Mouse (Mus musculus) heart, embryonic 14.5 days (tissue): ENCODE measurements at regions not wholly inside any gene's neighbourhood (a gene's known extent, or its start where the extent isn't known, plus 50 kb on each side); places are given as distances from the start of the nearest gene placed in this dataset.

ENCODE experiments used
- ATAC-seq: fragments of 200-750 bp; cut with Nextera tagmentation; 2 replicates; pipeline ENCODE4 v1.8.0; 2017; ENCODE audit warnings: low read depth, moderate TSS enrichment; ENCODE audit not compliant: insufficient number of reproducible peaks, insufficient read depth, low FRiP score
- H3K27ac ChIP-seq, 2 experiments: fragments of 200-500 bp in 1 of 2; fragments of 300-500 bp in 1 of 2; sonication (generic) in 1 of 2; replicated peaks in 1 of 2; 2 replicates each; pipeline ENCODE4 v1.5.1; 2012 to 2014; ENCODE audit warnings: low read depth in 2 of 2, low read length in 2 of 2, control low read depth in 1 of 2, mild to moderate bottlenecking in 1 of 2, mixed read lengths in 1 of 2; ENCODE audit not compliant: control insufficient read depth in 1 of 2, insufficient read depth in 1 of 2
- H3K27me3 ChIP-seq: fragments of 300-500 bp; sonication (generic); 2 replicates; pipeline ENCODE4 v1.6.1; 2014; ENCODE audit warnings: mild to moderate bottlenecking, low read length, control low read depth; ENCODE audit not compliant: control insufficient read depth, insufficient read depth
- H3K36me3 ChIP-seq: fragments of 300-500 bp; sonication (generic); 2 replicates; pipeline ENCODE4 v1.6.1; 2014; ENCODE audit warnings: mild to moderate bottlenecking, control low read depth, low read length, mixed read lengths; ENCODE audit not compliant: control insufficient read depth, insufficient read depth
- H3K4me1 ChIP-seq, 2 experiments: fragments of 200-500 bp in 1 of 2; fragments of 300-500 bp in 1 of 2; sonication (generic) in 1 of 2; 2 replicates each; pipeline ENCODE4 v1.6.1; 2012 to 2014; ENCODE audit warnings: low read length in 2 of 2, control low read depth in 1 of 2, mixed read lengths in 1 of 2; ENCODE audit not compliant: control insufficient read depth in 2 of 2, insufficient read depth in 2 of 2
- H3K4me2 ChIP-seq: fragments of 300-500 bp; sonication (generic); 2 replicates; pipeline ENCODE4 v1.6.1; 2014; ENCODE audit warnings: mild to moderate bottlenecking, low read length
- H3K4me3 ChIP-seq, 2 experiments: fragments of 200-500 bp in 1 of 2; fragments of 300-500 bp in 1 of 2; sonication (generic) in 1 of 2; 2 replicates each; pipeline ENCODE4 v1.5.1; 2012 to 2014; ENCODE audit warnings: low read length in 2 of 2, mild to moderate bottlenecking in 2 of 2, control low read depth in 1 of 2, low read depth in 1 of 2, moderate library complexity in 1 of 2; ENCODE audit not compliant: control insufficient read depth in 1 of 2, insufficient read depth in 1 of 2
- H3K9ac ChIP-seq: fragments of 300-500 bp; sonication (generic); 2 replicates; pipeline ENCODE4 v1.6.1; 2014; ENCODE audit warnings: mild to moderate bottlenecking, low read length
- H3K9me3 ChIP-seq: fragments of 300-500 bp; sonication (generic); 2 replicates; pipeline ENCODE4 v1.6.1; 2016; ENCODE audit warnings: low read length, control low read depth; ENCODE audit not compliant: control insufficient read depth
- WGBS: fragments of 180-500 bp; shearing (Covaris S2); extraction: QIAGEN DNeasy Blood & Tissue Kit; methylation state at CpG from one replicate; pipeline ENCODE4 v1.1.7; 2014; 5-methylcytosine and 5-hydroxymethylcytosine counted together

DNA sequence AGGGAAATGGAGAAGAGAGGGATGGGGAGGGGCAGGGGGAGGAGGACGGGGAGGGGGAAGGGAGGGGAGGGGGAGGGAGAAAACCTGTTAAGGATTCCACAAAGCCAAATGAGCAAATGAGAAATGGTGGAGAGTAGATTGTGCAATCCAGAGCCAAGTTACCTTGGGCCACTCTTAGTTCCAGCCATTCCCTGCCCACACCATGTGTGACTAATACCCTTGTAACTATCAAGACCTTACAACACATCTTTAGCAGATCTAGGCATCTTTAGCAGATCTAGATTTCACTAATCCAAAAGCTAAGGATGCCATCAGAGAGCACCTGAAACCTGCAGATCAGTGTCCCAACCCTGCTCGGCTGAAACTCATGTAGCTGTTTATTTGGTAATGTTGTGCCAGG lies 186.7 kb downstream of the Diras2 start:
- Histone ChIP-seq H3K9me3 (no peaks in the 10 kb centered on the region), H3K4me3 (no peak overlapping the region), H3K27me3 (no peaks in the 10 kb centered on the region), H3K36me3 (no peaks in the 10 kb centered on the region), H3K4me2 (no peak overlapping the region), H3K4me1 (peaks cover 0 to 2% of the 10 kb centered on the region in 2 experiments; a peak in 1 of 4 replicates), H3K27ac (no peak overlapping the region), H3K9ac (no peak overlapping the region)
- WGBS: 79% methylated on average over 2 of the region's 2 CpGs
- no peak for ATAC-seq

- Histone ChIP-seq H3K36me3 (no peaks in the 10 kb centered on the region), H3K27ac (no peak overlapping the region), H3K27me3 (no peaks in the 10 kb centered on the region), H3K4me3 (no peak overlapping the region), H3K9ac (no peak overlapping the region), H3K9me3 (no peaks in the 10 kb centered on the region), H3K4me1 (peaks cover 0 to 2% of the 10 kb centered on the region in 2 experiments; a peak in 1 of 4 replicates), H3K4me2 (no peak overlapping the region)
- 82% methylated on average over 3 of the region's 3 CpGs for WGBS
- ATAC-seq: no peak
These were observed 186.2 kb downstream of the Diras2 start for GRCm38 (mm10) chr13:52344853-52345252.

DNA sequence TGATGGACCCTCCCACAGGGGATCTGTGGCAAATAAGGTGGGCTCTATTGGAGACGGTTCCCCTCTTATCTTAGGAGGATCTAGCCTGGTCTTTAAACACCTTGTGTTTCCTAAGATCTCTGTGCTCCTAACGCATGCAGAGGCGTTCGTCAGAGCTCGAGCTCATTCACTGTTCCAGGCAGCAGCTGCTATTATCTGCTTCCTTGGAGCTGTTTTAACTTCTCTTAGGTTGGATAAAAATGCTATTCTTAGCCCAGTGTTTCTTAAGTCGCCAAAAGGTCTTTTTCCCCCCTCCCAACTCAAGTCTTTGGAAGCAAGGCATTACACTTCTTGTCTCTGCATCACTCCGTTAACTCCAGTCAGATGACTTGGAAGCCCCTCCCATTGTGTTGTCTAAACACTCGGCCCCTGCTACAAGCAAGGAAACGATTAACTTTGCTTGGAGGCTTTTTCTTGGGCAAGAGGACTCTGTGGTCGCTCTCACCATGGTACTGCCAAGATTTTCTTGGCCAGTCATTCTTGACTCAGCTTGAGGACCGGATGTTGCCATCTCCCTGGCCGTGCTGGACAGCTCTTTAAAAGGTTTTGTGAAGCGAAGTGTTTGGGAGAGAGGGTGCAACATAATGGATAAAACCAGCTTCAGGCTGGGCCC lies 185.6 kb downstream of the Diras2 start:
- Histone ChIP-seq H3K9me3 (no peaks in the 10 kb centered on the region), H3K36me3 (no peaks in the 10 kb centered on the region), H3K9ac (no peak overlapping the region), H3K27ac (no peak overlapping the region), H3K4me2 (no peak overlapping the region), H3K4me3 (no peak overlapping the region), H3K4me1 (peaks cover 0 to 2% of the 10 kb centered on the region in 2 experiments; a peak in 1 of 4 replicates), H3K27me3 (no peaks in the 10 kb centered on the region)
- no peak for ATAC-seq
- WGBS: 43% methylated on average over 13 of the region's 13 CpGs

GRCm38 (mm10) chr13:52346027-52346375 lies 185.1 kb downstream of the Diras2 start:
- no peak overlapping the region for H3K4me3 ChIP-seq
- no peaks in the 10 kb centered on the region for H3K27me3 ChIP-seq
- H3K27ac ChIP-seq: no peak overlapping the region
- no peak overlapping the region for H3K4me2 ChIP-seq
- peaks cover 0 to 2% of the 10 kb centered on the region in 2 experiments; a peak in 1 of 4 replicates for H3K4me1 ChIP-seq
- H3K9ac ChIP-seq: no peak overlapping the region
- H3K9me3 ChIP-seq: no peaks in the 10 kb centered on the region
- no peaks in the 10 kb centered on the region for H3K36me3 ChIP-seq
- WGBS: 83% methylated on average over 5 of the region's 5 CpGs
- no peak for ATAC-seq

DNA sequence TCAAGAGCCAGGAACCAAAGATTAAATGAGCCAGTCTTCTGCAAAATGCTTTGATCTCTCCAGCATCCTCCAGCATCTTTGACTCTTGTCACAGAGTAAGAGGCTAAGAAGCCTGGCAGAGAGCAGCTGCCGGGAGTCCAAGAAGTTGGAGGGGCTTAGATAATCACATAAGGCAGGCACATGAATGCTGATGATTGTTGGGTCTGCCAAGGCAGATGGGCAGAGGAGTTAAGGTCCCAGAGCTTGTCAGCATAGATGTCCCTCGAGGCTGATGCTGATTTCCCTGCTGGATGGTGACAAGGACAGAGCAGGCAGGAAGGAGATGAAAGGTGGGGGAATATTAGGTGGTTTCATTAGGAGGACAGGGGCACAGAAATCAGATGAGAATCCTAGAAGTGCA lies 183.4 kb downstream of the Diras2 start:
- H3K4me3 ChIP-seq: no peak overlapping the region
- H3K4me1 ChIP-seq: peaks cover 0 to 2% of the 10 kb centered on the region in 2 experiments; a peak in 1 of 4 replicates
- no peaks in the 10 kb centered on the region for H3K27me3 ChIP-seq
- H3K4me2 ChIP-seq: no peak overlapping the region
- H3K36me3 ChIP-seq: no peaks in the 10 kb centered on the region
- 44% methylated on average over 2 of the region's 2 CpGs for WGBS
- no peak overlapping the region for H3K27ac ChIP-seq
- H3K9me3 ChIP-seq: no peaks in the 10 kb centered on the region
- ATAC-seq: no peak
- H3K9ac ChIP-seq: no peak overlapping the region

DNA sequence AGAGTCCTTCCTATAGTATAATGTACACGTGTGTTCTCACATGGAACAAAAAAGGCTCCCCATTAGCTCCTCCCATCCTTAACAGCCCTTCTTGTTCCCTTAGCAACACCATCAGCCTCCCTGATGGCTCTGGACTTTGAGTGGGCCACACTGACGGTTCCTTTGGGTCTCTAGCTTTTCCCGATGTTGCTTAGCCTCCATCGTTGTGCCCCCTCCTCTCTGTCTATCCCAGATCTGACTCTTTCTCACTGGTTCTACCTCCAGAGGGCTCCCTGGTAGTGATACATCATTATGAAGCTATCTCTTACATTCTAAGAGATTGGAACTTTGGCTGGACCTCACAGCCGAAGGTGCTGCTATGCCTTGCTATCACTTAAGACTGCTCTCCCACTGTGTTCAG lies 181.5 kb downstream of the Diras2 start:
- Histone ChIP-seq H3K4me1 (peaks cover 0 to 2% of the 10 kb centered on the region in 2 experiments; a peak in 1 of 4 replicates), H3K9me3 (no peaks in the 10 kb centered on the region), H3K9ac (no peak overlapping the region), H3K36me3 (no peaks in the 10 kb centered on the region), H3K4me2 (no peak overlapping the region), H3K4me3 (no peak overlapping the region), H3K27me3 (no peaks in the 10 kb centered on the region), H3K27ac (no peak overlapping the region)
- no peak for ATAC-seq
- WGBS: 81% methylated on average over 5 of the region's 5 CpGs

GRCm38 (mm10) chr13:52352576-52352975 lies 178.5 kb downstream of the Diras2 start:
- Histone ChIP-seq H3K4me1 (no peaks in the 10 kb centered on the region), H3K9me3 (no peaks in the 10 kb centered on the region), H3K4me2 (no peak overlapping the region), H3K27ac (no peak overlapping the region), H3K36me3 (no peaks in the 10 kb centered on the region), H3K27me3 (no peaks in the 10 kb centered on the region), H3K9ac (no peak overlapping the region), H3K4me3 (no peak overlapping the region)
- ATAC-seq: no peak
- WGBS: 74% methylated on average over 4 of the region's 4 CpGs

DNA sequence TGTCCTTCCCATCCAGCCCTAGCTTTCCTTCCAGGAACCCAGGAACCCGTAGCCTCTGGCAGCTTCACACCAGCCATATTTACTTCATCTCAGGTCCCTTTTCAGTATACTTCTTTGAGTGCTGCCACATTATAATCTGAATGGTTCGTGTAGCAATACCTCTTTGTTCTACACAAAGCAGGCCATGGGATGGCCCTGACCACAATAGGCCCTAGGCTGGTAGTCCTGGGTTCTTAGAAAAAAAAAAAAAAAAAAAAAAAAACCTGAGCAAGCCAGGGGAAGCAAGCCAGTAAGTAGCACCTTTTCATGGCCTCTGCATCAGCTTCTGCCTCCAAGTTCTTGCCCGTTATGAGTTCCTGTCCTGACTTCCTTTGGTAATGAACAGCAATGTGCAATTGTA lies 177.6 kb downstream of the Diras2 start:
- no peak overlapping the region for H3K27ac ChIP-seq
- no peaks in the 10 kb centered on the region for H3K36me3 ChIP-seq
- 80% methylated on average over 3 of the region's 3 CpGs for WGBS
- ATAC-seq: no peak
- H3K4me3 ChIP-seq: no peak overlapping the region
- no peak overlapping the region for H3K9ac ChIP-seq
- H3K9me3 ChIP-seq: no peaks in the 10 kb centered on the region
- no peaks in the 10 kb centered on the region for H3K4me1 ChIP-seq
- H3K27me3 ChIP-seq: no peaks in the 10 kb centered on the region
- H3K4me2 ChIP-seq: no peak overlapping the region
